Mouse (Mus musculus) testis, adult 2 months (tissue): ENCODE data around the gene Qrich1. TPM values are rescaled to one million over a fixed set of nuclear protein-coding genes. Genes with fewer than 3 reads are reported as not detected.

Source experiments
- H3K27ac ChIP-seq: fragments of 200-500 bp; 2 replicates; pipeline ENCODE4 v1.5.1; 2012; ENCODE audit warnings: low read depth, low read length; ENCODE audit not compliant: control insufficient read depth, insufficient read depth
- H3K27me3 ChIP-seq: fragments of 200-500 bp; 2 replicates; pipeline ENCODE4 v1.6.1; 2012; ENCODE audit warnings: mild to moderate bottlenecking, low read length, moderate library complexity; ENCODE audit not compliant: control insufficient read depth, insufficient read depth
- H3K36me3 ChIP-seq: fragments of 200-500 bp; 2 replicates; pipeline ENCODE4 v1.6.1; 2012; ENCODE audit warnings: mild to moderate bottlenecking, low read length; ENCODE audit not compliant: control insufficient read depth, insufficient read depth
- H3K4me1 ChIP-seq: fragments of 200-500 bp; 2 replicates; pipeline ENCODE4 v1.6.1; 2012; ENCODE audit warnings: low read length; ENCODE audit not compliant: control insufficient read depth, insufficient read depth
- H3K4me3 ChIP-seq: fragments of 200-500 bp; 2 replicates; pipeline ENCODE4 v1.5.1; 2012; ENCODE audit warnings: low read depth, mild to moderate bottlenecking, low read length, moderate library complexity, mixed read lengths; ENCODE audit not compliant: control insufficient read depth
- CTCF ChIP-seq: fragments of 200-500 bp; IDR thresholded peaks from 2 replicates; pipeline ENCODE4 v1.5.1; 2012; ENCODE audit warnings: low read depth, mild to moderate bottlenecking, inconsistent platforms, low read length, moderate library complexity; ENCODE audit not compliant: control insufficient read depth, insufficient read depth, insufficient replicate concordance
- POLR2A ChIP-seq: fragments of 200-500 bp; IDR thresholded peaks from 2 replicates; pipeline ENCODE4 v1.6.1; 2012; ENCODE audit warnings: low read depth, mild to moderate bottlenecking, inconsistent platforms, low read length, moderate library complexity; ENCODE audit not compliant: control insufficient read depth
- polyA plus RNA-seq: library from polyadenylated mRNA; depleted of rRNA; stranded (reverse); fragments of >200 nt; gene quantifications from 2 replicates; pipeline ENCODE4 v1.2.3, GENCODE M21; 2012

Gene Qrich1
- polyA plus RNA-seq, 1 experiment: 196 TPM

DNA sequence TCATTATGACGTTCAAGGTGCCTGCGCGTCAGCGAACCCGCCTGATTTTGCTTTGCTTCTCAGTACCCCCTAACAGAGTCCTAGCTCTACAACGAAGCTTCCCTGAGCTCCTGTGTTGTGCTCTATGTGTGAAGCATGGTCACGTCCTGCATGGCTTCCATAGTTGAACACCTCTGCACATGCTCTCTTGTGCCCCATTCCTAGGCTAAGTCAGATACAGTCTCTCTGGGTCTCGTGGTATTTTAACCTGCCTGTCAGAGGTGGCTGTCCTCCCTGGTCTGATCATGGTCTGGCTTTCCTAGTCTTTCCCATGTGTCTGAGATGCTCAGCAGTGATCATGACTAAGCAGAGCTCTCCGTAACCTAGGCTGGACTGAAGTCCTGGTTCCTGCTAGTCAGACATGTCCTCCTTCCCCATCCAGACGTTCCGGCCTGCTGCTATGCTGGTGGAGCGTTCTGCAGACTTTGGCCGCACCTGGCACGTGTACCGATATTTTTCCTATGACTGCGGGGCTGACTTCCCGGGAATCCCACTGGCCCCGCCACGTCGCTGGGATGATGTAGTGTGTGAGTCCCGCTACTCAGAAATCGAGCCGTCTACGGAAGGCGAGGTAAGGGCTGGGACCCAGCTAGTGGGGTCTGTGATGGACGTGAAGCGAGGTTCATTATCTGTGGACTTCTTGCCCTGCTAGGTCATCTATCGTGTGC lies 35.6 kb upstream of the Qrich1 start:
- Histone ChIP-seq H3K4me1 (peaks cover 21% of the 10 kb centered on the region), H3K27me3 (no peaks in the 10 kb centered on the region), H3K36me3 (no peaks in the 10 kb centered on the region), H3K27ac (no peak overlapping the region), H3K4me3 (no peak overlapping the region; the same call in 1 of the 2 replicates)
- TF ChIP-seq POLR2A: no peak
- no peak for TF ChIP-seq CTCF

- H3K36me3 ChIP-seq: no peaks in the 10 kb centered on the region
- no peaks in the 10 kb centered on the region for H3K27me3 ChIP-seq
- H3K4me3 ChIP-seq: no peak overlapping the region
- no peak for TF ChIP-seq POLR2A
- TF ChIP-seq CTCF: no peak
- H3K27ac ChIP-seq: no peak overlapping the region
- peaks cover 21% of the 10 kb centered on the region for H3K4me1 ChIP-seq
Observed at GRCm38 (mm10) chr9:108481520-108482210, 34.9 kb upstream of the Qrich1 start.

DNA sequence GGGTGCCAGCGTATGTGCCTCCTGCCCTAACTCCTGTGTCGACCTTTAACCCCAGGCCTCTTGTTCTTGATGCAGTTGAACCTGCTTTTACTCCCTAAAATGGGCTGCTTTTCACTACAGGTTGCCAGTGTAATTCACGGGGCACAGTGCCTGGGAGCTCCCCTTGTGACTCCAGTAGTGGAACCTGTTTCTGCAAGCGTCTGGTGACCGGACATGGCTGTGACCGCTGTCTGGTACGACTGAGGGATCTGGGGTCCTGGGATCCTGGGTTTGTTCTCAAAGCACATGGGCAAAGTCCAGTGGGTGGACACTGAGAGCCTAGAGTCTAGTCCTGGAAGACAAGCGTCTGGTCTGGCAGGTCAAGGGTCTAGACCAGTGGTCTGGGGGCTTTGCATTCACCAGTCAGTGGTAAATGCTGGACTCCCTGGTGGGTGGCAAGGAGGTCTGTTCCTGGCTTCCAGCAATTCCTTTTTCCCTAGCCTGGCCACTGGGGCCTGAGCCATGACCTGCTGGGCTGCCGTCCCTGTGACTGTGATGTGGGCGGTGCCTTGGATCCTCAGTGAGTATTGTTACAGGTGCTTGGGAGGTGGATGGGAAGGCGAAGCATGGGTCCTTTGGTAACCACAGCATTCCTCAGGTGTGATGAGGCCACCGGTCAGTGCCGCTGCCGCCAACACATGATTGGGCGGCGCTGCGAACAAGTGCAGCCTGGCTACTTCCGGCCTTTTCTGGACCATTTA lies 33.4 kb upstream of the Qrich1 start:
- Histone ChIP-seq H3K27me3 (no peaks in the 10 kb centered on the region), H3K4me3 (no peak overlapping the region), H3K36me3 (no peaks in the 10 kb centered on the region), H3K27ac (no peak overlapping the region), H3K4me1 (peaks cover 18% of the 10 kb centered on the region)
- TF ChIP-seq CTCF (no peak), POLR2A (no peak)

GRCm38 (mm10) chr9:108484021-108484420 lies 32.6 kb upstream of the Qrich1 start:
- Histone ChIP-seq H3K4me3 (no peak overlapping the region), H3K36me3 (no peaks in the 10 kb centered on the region), H3K4me1 (peaks cover 12% of the 10 kb centered on the region), H3K27ac (no peak overlapping the region), H3K27me3 (no peaks in the 10 kb centered on the region)
- TF ChIP-seq CTCF: no peak

DNA sequence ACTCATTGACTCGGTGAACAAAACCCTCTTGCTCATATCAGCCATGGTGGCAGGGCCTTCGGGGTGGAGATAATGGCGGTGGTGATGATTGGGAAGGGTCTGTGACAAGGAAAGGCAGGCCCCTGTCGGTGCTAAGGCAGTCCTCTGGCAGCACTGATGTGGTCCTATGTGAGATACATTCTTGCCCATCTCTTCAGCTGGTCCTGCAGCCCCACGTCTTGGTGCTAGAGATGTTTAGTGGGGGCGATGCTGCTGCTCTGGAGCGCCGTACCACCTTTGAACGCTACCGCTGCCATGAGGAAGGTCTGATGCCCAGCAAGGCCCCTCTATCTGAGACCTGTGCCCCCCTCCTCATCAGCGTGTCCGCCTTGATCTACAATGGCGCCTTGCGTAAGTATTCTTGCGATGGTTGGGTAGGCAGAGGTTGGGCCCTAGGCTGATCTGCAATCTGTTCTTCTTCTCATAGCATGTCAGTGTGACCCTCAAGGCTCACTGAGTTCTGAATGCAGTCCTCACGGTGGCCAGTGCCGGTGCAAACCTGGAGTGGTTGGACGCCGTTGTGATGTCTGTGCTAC lies 31.2 kb upstream of the Qrich1 start:
- Histone ChIP-seq H3K27me3 (no peaks in the 10 kb centered on the region), H3K27ac (no peak overlapping the region), H3K36me3 (no peaks in the 10 kb centered on the region), H3K4me3 (no peak overlapping the region), H3K4me1 (peaks cover 7% of the 10 kb centered on the region)
- no peak for TF ChIP-seq POLR2A
- no peak for TF ChIP-seq CTCF

- no peak for TF ChIP-seq POLR2A
- TF ChIP-seq CTCF: no peak
- Histone ChIP-seq H3K4me3 (no peak overlapping the region), H3K27me3 (no peaks in the 10 kb centered on the region), H3K27ac (no peak overlapping the region), H3K4me1 (peaks cover 9% of the 10 kb centered on the region), H3K36me3 (no peaks in the 10 kb centered on the region)
Observed at GRCm38 (mm10) chr9:108486973-108487530, 29.6 kb upstream of the Qrich1 start.

DNA sequence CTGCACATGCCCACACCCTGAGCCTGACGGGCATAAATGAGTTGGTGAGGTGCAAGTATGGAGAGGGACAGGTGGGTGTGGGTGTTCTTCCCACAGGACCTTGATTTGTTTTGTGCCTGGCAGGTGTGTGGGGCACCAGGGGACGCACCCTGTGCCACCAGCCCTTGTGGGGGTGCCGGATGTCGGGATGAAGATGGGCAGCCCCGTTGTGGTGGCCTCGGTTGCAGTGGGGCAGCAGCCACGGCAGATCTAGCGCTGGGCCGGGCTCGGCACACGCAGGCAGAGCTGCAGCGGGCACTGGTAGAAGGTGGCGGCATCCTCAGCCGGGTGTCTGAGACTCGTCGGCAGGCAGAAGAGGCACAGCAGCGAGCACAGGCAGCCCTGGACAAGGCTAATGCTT lies 28.2 kb upstream of the Qrich1 start:
- H3K27ac ChIP-seq: no peak overlapping the region
- H3K27me3 ChIP-seq: no peaks in the 10 kb centered on the region
- peaks cover 16% of the 10 kb centered on the region for H3K4me1 ChIP-seq
- H3K4me3 ChIP-seq: no peak overlapping the region
- TF ChIP-seq CTCF: no peak
- TF ChIP-seq POLR2A: no peak
- peaks cover under 1% of the 10 kb centered on the region; the same call in 1 of the 2 replicates for H3K36me3 ChIP-seq
